Mouse (Mus musculus): ENCODE data around the gene Rdh1. TPM values are rescaled to one million over a fixed set of nuclear protein-coding genes. Genes with fewer than 3 reads are reported as not detected.

Rdh1 gene
- total and polyA plus RNA-seq, 2 experiments from 2014 or later, result not detected

DNA sequence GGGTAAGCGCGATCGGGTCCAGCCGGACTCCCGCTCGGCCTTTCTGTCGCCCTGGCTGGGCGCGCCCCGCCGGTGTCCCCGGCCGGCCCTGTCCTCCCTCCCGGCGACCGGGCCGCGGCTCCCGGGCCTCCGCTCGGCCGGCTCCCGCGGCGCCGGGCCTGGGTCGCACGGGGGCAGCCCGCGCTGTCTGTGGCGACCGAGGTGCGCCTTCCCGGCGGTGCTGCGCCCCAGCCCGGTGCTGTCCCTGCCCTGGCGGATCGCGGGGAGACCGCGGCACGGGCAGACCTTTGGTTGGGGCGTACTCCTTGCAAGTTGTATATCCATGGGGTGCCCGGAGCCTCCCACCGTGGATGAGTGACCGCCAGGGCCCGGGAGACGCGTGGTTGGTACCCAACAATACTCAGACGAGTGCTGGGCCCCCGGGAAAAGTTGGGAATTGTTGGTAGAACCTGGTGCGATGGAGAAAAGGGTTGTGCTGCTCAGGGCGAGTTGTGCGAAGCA lies 19.8 kb upstream of the Rdh1 start:
- TF ChIP-seq CTCF (IDR thresholded peaks at IDR 0.05; ENCODE audit: low read depth) (no peak), EP300 (IDR thresholded peaks at IDR 0.05; ENCODE audit: low read depth) (no peak)
- DNase-seq (ENCODE audit: low spot score), result no peak
- Histone ChIP-seq H3K27me3 (ENCODE audit: control insufficient read depth, insufficient read depth, low read length) (no peaks in the 10 kb centered on the region), H3K4me3 (ENCODE audit: low read depth, low read length) (peak overlapping the region; percentile 91), H3K36me3 (replicated peaks; ENCODE audit: control insufficient read depth, insufficient read depth, low read length) (peaks cover 34% of the 10 kb centered on the region), H3K4me2 (ENCODE audit: low read depth, low read length) (peak overlapping the region; percentile 84), H3K9ac (replicated peaks; ENCODE audit: low read depth, low read length) (peak overlapping the region; percentile 97), H3K9me3 (replicated peaks; ENCODE audit: control insufficient read depth, low read length) (no peaks in the 10 kb centered on the region), H3K27ac (ENCODE audit: low read depth) (peak overlapping the region; percentile 83), H3K4me1 (ENCODE audit: control insufficient read depth, insufficient read depth) (peaks cover 9% of the 10 kb centered on the region)
- ATAC-seq (ENCODE audit: insufficient read depth, low read depth), result peak; percentile 56
- under 1% methylated on average over 41 of the region's 55 CpGs for WGBS

DNA sequence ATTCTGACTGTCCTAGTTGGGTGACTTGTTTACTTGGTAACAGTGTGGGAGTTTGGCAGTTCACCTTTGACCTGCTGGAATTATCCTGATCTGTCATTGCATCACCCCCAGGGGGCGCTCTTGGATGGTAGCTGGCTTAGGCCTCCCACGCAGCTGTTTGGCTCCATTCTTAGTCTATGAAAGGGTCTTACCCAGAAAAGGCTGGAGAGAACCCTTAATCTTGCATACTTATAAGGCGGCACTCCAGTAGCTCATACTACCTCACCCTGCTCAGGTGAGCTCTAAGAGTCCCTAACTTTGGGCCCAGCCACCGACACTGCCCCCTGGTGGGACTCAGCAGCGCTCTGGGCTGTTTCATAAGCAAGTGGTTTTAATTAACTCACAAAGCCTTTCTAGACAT lies 14.9 kb upstream of the Rdh1 start:
- Histone ChIP-seq H3K9ac (replicated peaks; ENCODE audit: low read depth, low read length) (no peak overlapping the region), H3K4me2 (ENCODE audit: low read depth, low read length) (no peak overlapping the region), H3K27ac (ENCODE audit: low read depth) (no peak overlapping the region), H3K9me3 (replicated peaks; ENCODE audit: control insufficient read depth, low read length) (no peaks in the 10 kb centered on the region), H3K27me3 (ENCODE audit: control insufficient read depth, insufficient read depth, low read length) (no peaks in the 10 kb centered on the region), H3K4me1 (ENCODE audit: control insufficient read depth, insufficient read depth) (peaks cover 9% of the 10 kb centered on the region), H3K36me3 (replicated peaks; ENCODE audit: control insufficient read depth, insufficient read depth, low read length) (peaks cover 62% of the 10 kb centered on the region), H3K4me3 (ENCODE audit: low read depth, low read length) (no peak overlapping the region)
- ATAC-seq (ENCODE audit: insufficient read depth, low read depth) (no peak), DNase-seq (ENCODE audit: low spot score) (no peak)
- WGBS, result 67% methylated on average over 5 of the region's 5 CpGs
- TF ChIP-seq CTCF (IDR thresholded peaks at IDR 0.05; ENCODE audit: low read depth) (peak; percentile 51), EP300 (IDR thresholded peaks at IDR 0.05; ENCODE audit: low read depth) (no peak)

DNA sequence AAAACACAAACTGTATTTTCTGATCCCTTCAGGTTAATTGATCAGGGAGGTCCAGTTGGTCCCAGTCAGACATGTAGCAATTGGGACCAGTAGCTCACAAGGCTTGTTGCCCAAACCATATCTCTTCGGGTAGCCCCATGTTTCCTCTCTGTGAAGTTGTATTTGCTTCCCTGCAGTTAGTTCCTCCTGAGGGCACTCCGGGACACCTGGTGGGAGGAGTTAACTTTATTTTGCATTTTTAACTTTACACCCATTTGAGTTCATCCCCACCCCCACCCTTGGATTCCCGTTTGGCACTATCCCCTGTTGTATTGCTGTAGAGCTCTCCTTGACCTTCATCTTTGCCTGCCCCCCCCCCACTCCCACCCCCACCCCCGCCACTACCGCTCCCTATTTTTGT lies 13.6 kb upstream of the Rdh1 start:
- Histone ChIP-seq H3K27me3 (ENCODE audit: control insufficient read depth, insufficient read depth, low read length) (no peaks in the 10 kb centered on the region), H3K9ac (replicated peaks; ENCODE audit: low read depth, low read length) (no peak overlapping the region), H3K27ac (ENCODE audit: low read depth) (no peak overlapping the region), H3K4me3 (ENCODE audit: low read depth, low read length) (no peak overlapping the region), H3K9me3 (replicated peaks; ENCODE audit: control insufficient read depth, low read length) (no peaks in the 10 kb centered on the region), H3K36me3 (replicated peaks; ENCODE audit: control insufficient read depth, insufficient read depth, low read length) (peaks cover 62% of the 10 kb centered on the region), H3K4me1 (ENCODE audit: control insufficient read depth, insufficient read depth) (peaks cover 1% of the 10 kb centered on the region; the same call in 1 of the 2 replicates), H3K4me2 (ENCODE audit: low read depth, low read length) (no peak overlapping the region)
- DNase-seq (ENCODE audit: low spot score) (no peak), ATAC-seq (ENCODE audit: insufficient read depth, low read depth) (no peak)
- WGBS, result 69% methylated on average over 5 of the region's 5 CpGs
- TF ChIP-seq EP300 (IDR thresholded peaks at IDR 0.05; ENCODE audit: low read depth), result no peak
- no peak for TF ChIP-seq CTCF (IDR thresholded peaks at IDR 0.05; ENCODE audit: low read depth)

DNA sequence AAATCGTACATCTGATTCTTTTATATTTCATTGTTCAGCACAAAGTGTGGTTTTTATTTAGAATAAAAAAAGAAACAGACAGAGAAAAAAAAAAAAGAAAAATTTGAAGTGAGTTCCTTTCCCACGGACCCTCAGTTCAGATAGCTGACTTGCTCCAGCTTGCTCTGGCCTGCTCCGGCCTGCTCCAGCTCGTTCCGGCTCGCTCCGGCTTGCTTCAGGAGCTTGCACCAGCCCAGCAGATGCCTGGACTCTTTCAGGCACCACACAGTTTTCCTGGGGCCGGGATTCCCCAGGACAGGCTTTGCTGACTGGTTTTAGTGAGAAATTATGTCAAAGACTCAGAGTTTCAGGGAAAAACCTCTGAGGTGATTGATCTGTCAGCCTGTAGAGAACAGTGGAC lies 12.3 kb upstream of the Rdh1 start:
- TF ChIP-seq CTCF (IDR thresholded peaks at IDR 0.05; ENCODE audit: low read depth), result no peak
- TF ChIP-seq EP300 (IDR thresholded peaks at IDR 0.05; ENCODE audit: low read depth), result no peak
- no peaks in the 10 kb centered on the region for H3K27me3 ChIP-seq (ENCODE audit: control insufficient read depth, insufficient read depth, low read length)
- H3K27ac ChIP-seq (ENCODE audit: low read depth), result no peak overlapping the region
- 0 out of 2 replicates have a peak overlapping the region, but pooled peaks have one; percentile 2 for H3K4me2 ChIP-seq (ENCODE audit: low read depth, low read length)
- no peaks in the 10 kb centered on the region; the same call in 1 of the 2 replicates for H3K4me1 ChIP-seq (ENCODE audit: control insufficient read depth, insufficient read depth)
- DNase-seq (ENCODE audit: low spot score) (no peak), ATAC-seq (ENCODE audit: insufficient read depth, low read depth) (no peak)
- H3K9ac ChIP-seq (replicated peaks; ENCODE audit: low read depth, low read length), result no peak overlapping the region
- H3K4me3 ChIP-seq (ENCODE audit: low read depth, low read length), result no peak overlapping the region
- WGBS, result 81% methylated on average over 8 of the region's 8 CpGs
- peaks cover 51% of the 10 kb centered on the region for H3K36me3 ChIP-seq (replicated peaks; ENCODE audit: control insufficient read depth, insufficient read depth, low read length)
- H3K9me3 ChIP-seq (replicated peaks; ENCODE audit: control insufficient read depth, low read length), result no peaks in the 10 kb centered on the region

DNA sequence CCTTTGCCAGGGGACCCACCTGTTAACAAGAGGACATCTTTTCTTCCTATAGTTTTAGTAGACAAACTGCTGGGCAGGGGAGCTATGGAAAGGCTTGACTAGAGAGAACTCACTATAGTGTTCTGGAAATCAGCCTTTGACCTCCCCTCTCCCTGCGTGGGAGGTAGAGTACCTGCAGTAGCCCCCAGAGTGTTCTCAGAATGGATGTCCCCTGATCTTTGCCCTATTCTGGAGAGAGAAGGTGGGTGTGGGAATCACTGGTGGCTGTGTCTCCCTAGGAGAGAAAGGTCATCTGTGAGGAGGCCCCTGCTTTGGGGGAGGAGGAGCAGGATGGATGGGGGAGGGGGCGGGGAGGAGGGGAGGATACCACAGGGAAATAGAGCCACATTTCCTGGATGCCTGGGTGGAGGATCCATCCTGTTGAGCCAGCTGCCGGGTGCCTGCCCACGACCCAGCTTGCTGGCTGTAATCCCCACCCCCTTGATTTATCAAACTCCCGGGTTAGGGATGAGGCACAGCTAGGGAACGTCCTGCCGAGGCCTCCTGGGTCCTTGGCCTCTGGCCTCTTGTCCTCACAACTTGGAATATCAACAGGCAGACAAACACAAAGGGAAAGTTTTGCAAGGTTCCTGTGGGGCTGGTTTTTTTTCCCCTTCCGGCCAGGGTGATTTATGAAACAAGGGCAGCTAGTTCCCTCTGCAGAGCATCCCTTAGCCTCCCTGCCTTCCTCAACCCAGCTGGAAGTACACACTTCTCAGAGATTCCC lies 10.5 kb upstream of the Rdh1 start:
- H3K9me3 ChIP-seq (replicated peaks; ENCODE audit: control insufficient read depth, low read length), result no peaks in the 10 kb centered on the region
- WGBS, result 6% methylated on average over 8 of the region's 8 CpGs
- peak overlapping the region; percentile 52 for H3K27ac ChIP-seq (ENCODE audit: low read depth)
- H3K36me3 ChIP-seq (replicated peaks; ENCODE audit: control insufficient read depth, insufficient read depth, low read length), result peaks cover 34% of the 10 kb centered on the region
- DNase-seq (ENCODE audit: low spot score), result no peak
- H3K4me1 ChIP-seq (ENCODE audit: control insufficient read depth, insufficient read depth), result no peaks in the 10 kb centered on the region; the same call in 1 of the 2 replicates
- no peaks in the 10 kb centered on the region for H3K27me3 ChIP-seq (ENCODE audit: control insufficient read depth, insufficient read depth, low read length)
- peak overlapping the region; percentile 39 for H3K4me3 ChIP-seq (ENCODE audit: low read depth, low read length)
- H3K9ac ChIP-seq (replicated peaks; ENCODE audit: low read depth, low read length), result no peak overlapping the region
- TF ChIP-seq CTCF (IDR thresholded peaks at IDR 0.05; ENCODE audit: low read depth) (no peak), EP300 (IDR thresholded peaks at IDR 0.05; ENCODE audit: low read depth) (no peak)
- peak overlapping the region; percentile 57 for H3K4me2 ChIP-seq (ENCODE audit: low read depth, low read length)
- ATAC-seq (ENCODE audit: insufficient read depth, low read depth), result peak; percentile 37

Measured in heart, postnatal 0 days (tissue).